Mouse (Mus musculus) limb, embryonic 15.5 days (tissue): ENCODE measurements at regions not wholly inside any gene's neighbourhood (a gene's known extent, or its start where the extent isn't known, plus 50 kb on each side); places are given as distances from the start of the nearest gene placed in this dataset.

Experiments
- ATAC-seq: fragments of 200-750 bp; cut with Nextera tagmentation; 2 replicates; pipeline ENCODE4 v1.8.0; 2017; ENCODE audit warnings: low read depth, moderate TSS enrichment; ENCODE audit not compliant: insufficient number of reproducible peaks, low FRiP score, low TSS enrichment
- H3K27ac ChIP-seq: fragments of 300-500 bp; sonication (generic); 2 replicates; pipeline ENCODE4 v1.5.1; 2015; ENCODE audit warnings: moderate library complexity, mild to moderate bottlenecking, inconsistent platforms
- H3K27me3 ChIP-seq: fragments of 300-500 bp; sonication (generic); 2 replicates; pipeline ENCODE4 v1.6.1; 2015; ENCODE audit warnings: inconsistent platforms
- H3K36me3 ChIP-seq: fragments of 300-500 bp; sonication (generic); 2 replicates; pipeline ENCODE4 v1.6.1; 2015; ENCODE audit warnings: inconsistent platforms
- H3K4me1 ChIP-seq: fragments of 300-500 bp; sonication (generic); 2 replicates; pipeline ENCODE4 v1.6.1; 2015; ENCODE audit warnings: inconsistent platforms
- H3K4me2 ChIP-seq: fragments of 300-500 bp; sonication (generic); 2 replicates; pipeline ENCODE4 v1.6.1; 2015; ENCODE audit warnings: mild to moderate bottlenecking, inconsistent platforms
- H3K4me3 ChIP-seq: fragments of 300-500 bp; sonication (generic); 2 replicates; pipeline ENCODE4 v1.5.1; 2015; ENCODE audit warnings: mild to moderate bottlenecking, inconsistent platforms
- H3K9ac ChIP-seq: fragments of 300-500 bp; sonication (generic); 2 replicates; pipeline ENCODE4 v1.6.1; 2015; ENCODE audit warnings: inconsistent platforms
- H3K9me3 ChIP-seq: fragments of 300-500 bp; sonication (generic); 2 replicates; pipeline ENCODE4 v1.6.1; 2016; ENCODE audit warnings: inconsistent platforms
- WGBS: fragments of 180-500 bp; shearing (Covaris S2); methylation state at CpG from one replicate; pipeline ENCODE4 v1.1.7; 2015; 5-methylcytosine and 5-hydroxymethylcytosine counted together

DNA sequence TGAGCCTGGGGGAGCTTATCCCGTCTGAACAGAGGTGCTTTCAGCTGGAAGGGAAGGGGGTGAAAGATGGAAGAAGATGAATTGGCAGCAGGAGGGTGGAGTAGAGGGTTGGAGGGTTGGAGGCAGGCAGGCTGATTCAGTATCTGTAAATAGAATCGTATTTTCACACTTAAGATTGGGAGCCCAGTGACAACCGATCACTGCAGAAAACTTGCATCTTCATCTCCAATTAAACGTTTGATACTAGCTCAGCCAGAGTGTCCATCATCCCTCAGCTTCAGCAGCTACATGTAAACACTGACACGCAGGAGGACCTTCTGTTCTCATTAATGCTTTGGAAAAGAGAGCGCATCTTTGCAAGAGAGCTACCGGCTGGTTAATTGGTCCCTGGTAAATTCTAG is 67.2 kb upstream of the Gramd1b start:
- Histone ChIP-seq H3K4me1 (no peaks in the 10 kb centered on the region), H3K4me3 (no peak overlapping the region), H3K4me2 (no peak overlapping the region), H3K27ac (no peak overlapping the region), H3K9me3 (no peaks in the 10 kb centered on the region), H3K36me3 (no peaks in the 10 kb centered on the region), H3K9ac (no peak overlapping the region), H3K27me3 (no peaks in the 10 kb centered on the region)
- 70% methylated on average over 7 of the region's 7 CpGs for WGBS
- no peak for ATAC-seq

- no peak for ATAC-seq
- no peak overlapping the region for H3K4me2 ChIP-seq
- no peaks in the 10 kb centered on the region for H3K4me1 ChIP-seq
- H3K4me3 ChIP-seq, result no peak overlapping the region
- H3K36me3 ChIP-seq, result no peaks in the 10 kb centered on the region
- WGBS, result 74% methylated on average over 2 of the region's 2 CpGs
- H3K9ac ChIP-seq, result no peak overlapping the region
- no peak overlapping the region for H3K27ac ChIP-seq
- H3K27me3 ChIP-seq, result no peaks in the 10 kb centered on the region
- no peaks in the 10 kb centered on the region for H3K9me3 ChIP-seq
Observed at GRCm38 (mm10) chr9:40587421-40587820, 56.2 kb upstream of the Gramd1b start.

DNA sequence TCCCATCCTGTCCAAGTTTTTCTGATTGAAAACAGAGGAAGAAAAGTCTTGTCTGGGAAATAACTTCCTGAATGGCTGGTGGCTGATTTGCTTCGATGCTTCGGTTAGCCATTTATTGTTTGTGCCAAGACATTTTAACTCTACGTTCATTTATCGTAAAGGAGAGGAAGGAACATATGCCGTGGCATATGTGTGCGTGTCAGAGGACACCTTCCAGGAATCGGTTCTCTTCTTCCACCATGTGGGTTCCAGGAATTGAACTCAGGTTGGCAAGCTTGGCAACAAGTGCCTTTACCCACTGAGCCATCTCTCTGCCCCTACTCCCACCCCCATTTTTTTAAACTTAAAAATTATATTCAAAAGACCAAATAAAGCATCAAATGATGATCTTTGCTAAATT is 55.4 kb upstream of the Gramd1b start:
- H3K27me3 ChIP-seq, result no peaks in the 10 kb centered on the region
- 55% methylated on average over 7 of the region's 7 CpGs for WGBS
- no peaks in the 10 kb centered on the region for H3K36me3 ChIP-seq
- no peaks in the 10 kb centered on the region for H3K9me3 ChIP-seq
- ATAC-seq, result no peak
- no peak overlapping the region for H3K27ac ChIP-seq
- no peaks in the 10 kb centered on the region for H3K4me1 ChIP-seq
- no peak overlapping the region for H3K4me3 ChIP-seq
- H3K4me2 ChIP-seq, result no peak overlapping the region
- no peak overlapping the region for H3K9ac ChIP-seq

DNA sequence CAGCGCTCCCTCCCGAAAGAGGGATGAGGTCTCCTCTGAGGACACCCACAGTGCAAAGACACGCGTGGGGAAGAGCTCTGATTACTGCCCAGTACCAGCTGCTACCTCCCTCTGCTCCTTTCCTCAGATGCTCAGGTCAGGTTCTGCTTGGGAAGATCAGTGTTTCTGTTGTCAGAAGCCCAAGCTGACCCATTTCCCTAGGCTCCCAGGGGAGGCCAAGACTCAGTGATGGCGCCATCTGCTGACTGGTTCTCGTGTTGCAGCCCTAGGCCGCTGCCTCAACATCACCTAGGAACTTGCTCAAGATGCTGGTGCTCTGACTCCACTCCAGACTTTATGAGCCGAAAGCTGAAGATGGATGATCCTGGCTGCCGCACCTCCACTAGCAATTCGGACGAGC is 52.4 kb upstream of the Gramd1b start:
- no peaks in the 10 kb centered on the region for H3K9me3 ChIP-seq
- H3K27ac ChIP-seq, result no peak overlapping the region
- 49% methylated on average over 11 of the region's 11 CpGs for WGBS
- H3K4me2 ChIP-seq, result no peak overlapping the region
- H3K4me3 ChIP-seq, result no peak overlapping the region
- no peaks in the 10 kb centered on the region for H3K36me3 ChIP-seq
- no peak for ATAC-seq
- H3K4me1 ChIP-seq, result no peaks in the 10 kb centered on the region
- no peaks in the 10 kb centered on the region for H3K27me3 ChIP-seq
- H3K9ac ChIP-seq, result no peak overlapping the region

GRCm38 (mm10) chr9:40581854-40582253 is 50.7 kb upstream of the Gramd1b start:
- H3K4me1 ChIP-seq, result no peaks in the 10 kb centered on the region
- WGBS, result 69% methylated on average over 2 of the region's 2 CpGs
- H3K36me3 ChIP-seq, result no peaks in the 10 kb centered on the region
- no peak overlapping the region for H3K27ac ChIP-seq
- ATAC-seq, result no peak
- H3K4me3 ChIP-seq, result no peak overlapping the region
- H3K4me2 ChIP-seq, result no peak overlapping the region
- no peaks in the 10 kb centered on the region for H3K9me3 ChIP-seq
- H3K27me3 ChIP-seq, result no peaks in the 10 kb centered on the region
- H3K9ac ChIP-seq, result no peak overlapping the region
